Mouse (Mus musculus) small intestine, adult 2 months (tissue): ENCODE data around the gene Ice2.

Source experiments
- CTCF ChIP-seq: fragments of 200-500 bp; IDR thresholded peaks from 2 replicates; pipeline ENCODE4 v1.5.1; 2012; ENCODE audit warnings: low read depth, mild to moderate bottlenecking, control low read depth, inconsistent platforms, low read length, moderate library complexity, mixed read lengths; ENCODE audit not compliant: insufficient replicate concordance, insufficient read length; ENCODE audit errors: extremely low read depth
- POLR2A ChIP-seq: fragments of 200-500 bp; IDR thresholded peaks from 2 replicates; pipeline ENCODE4 v1.6.1; 2012; ENCODE audit warnings: low read depth, mild to moderate bottlenecking, control low read depth, inconsistent platforms, low read length, moderate library complexity

GRCm38 (mm10) chr9:69470921-69471320 is 73.2 kb downstream of the Ice2 start:
- no peak for TF ChIP-seq POLR2A
- TF ChIP-seq CTCF = no peak
